Mouse (Mus musculus): ENCODE data around the gene Hcn1.

The Hcn1 gene

DNA sequence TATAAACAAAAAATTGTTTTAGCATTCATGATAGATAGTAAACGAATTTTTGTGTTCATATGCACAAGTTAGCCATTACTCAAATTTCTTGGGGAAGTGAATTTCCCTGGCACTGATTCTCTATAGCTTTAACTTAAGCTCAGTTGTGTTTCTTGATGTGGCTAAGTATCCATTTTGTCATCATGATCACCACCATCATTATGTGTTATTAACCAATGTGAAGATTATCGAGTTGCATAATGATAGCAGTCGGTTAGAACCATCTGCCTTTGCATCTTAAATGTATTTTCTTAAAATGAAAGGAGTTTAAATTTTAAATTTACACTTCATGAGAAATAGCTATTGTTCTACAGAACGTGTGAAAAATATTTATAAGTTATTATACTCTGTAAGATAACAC, 426.5 kb downstream of the Hcn1 start:
- no peak for DNase-seq

DNA sequence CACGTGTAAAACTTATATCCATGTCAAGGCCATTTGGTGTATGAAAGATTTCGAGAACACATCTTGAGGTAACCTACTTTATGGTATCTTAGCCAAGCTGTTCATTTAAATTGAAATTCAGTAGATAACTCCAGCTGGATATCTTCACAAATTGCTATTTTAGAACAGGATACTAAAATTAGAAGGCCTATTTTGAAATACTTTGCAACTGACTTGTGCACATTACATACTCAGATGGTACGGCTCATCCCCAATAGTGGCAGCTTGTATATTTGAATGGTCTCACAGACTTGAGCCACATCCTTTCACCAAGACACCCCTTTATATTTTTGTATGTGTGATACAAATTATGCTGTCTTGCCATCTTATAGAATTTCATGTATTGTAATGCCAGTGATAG, 427.5 kb downstream of the Hcn1 start:
- DNase-seq: no peak

- no peak for DNase-seq
These were observed 433.5 kb downstream of the Hcn1 start for GRCm38 (mm10) chr13:118035598-118035997.

All from cerebellum, adult 18-20 months (tissue).